Mouse (Mus musculus) G1E-ER4 (cell line): ENCODE data around the gene Gm20388. TPM values are rescaled to one million over a fixed set of nuclear protein-coding genes. Genes with fewer than 3 reads are reported as not detected.
A peak's percentile ranks its signal among the peaks of the same experiment; 100 is the strongest.

Source experiments
- GATA1 ChIP-seq: IDR thresholded peaks from one replicate; pipeline ENCODE4 v1.8.0; 2012; ENCODE audit warnings: low read length, inconsistent platforms
- polyA plus RNA-seq: library from polyadenylated mRNA; stranded (reverse); fragments of >175 nt; gene quantifications from 2 replicates; pipeline ENCODE4 v1.2.3, GENCODE M21; 2012

The Gm20388 gene
- polyA plus RNA-seq, 1 experiment = not detected

- no peak for TF ChIP-seq GATA1
Measured at GRCm38 (mm10) chr8:120351332-120352071, 440.9 kb downstream of the Gm20388 start.

DNA sequence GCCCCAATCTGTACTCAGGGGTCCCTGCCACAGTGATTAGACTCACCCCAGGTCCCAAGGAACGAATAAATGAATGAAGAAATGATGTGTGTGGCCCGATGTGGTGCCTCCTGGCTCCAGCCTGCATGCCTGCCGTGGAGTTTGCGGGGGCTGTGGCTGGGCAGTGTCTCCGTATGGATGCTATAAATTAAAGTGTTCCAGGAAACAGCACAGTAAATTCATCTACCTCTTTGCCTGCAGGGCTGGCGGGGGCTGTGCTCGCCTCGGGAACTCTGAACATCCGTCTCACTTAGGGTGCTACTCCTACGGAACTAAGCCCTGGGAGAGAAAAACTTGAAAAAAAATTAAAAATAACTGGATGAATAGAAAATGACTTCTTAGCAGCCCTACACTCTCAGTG is 441.5 kb downstream of the Gm20388 start:
- no peak for TF ChIP-seq GATA1

DNA sequence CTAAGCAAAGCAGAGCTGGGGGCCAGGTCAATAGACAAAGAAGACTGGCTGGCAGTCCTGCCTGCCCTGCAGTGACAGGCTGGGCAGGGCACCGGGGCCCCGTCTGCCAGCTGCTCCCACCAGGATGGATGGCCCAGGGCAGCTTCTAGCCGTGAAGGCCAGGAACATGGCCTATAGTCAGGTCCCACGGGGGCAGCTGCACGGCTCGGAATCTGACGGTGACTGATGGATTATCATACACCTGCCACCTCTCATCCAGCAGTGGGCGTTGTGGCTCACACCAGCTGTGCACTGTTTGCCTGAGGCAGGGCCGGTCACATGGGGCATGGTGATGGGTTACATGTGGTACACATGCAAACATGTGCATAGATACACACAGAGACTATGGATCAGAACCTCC is 445.4 kb downstream of the Gm20388 start:
- no peak for TF ChIP-seq GATA1

DNA sequence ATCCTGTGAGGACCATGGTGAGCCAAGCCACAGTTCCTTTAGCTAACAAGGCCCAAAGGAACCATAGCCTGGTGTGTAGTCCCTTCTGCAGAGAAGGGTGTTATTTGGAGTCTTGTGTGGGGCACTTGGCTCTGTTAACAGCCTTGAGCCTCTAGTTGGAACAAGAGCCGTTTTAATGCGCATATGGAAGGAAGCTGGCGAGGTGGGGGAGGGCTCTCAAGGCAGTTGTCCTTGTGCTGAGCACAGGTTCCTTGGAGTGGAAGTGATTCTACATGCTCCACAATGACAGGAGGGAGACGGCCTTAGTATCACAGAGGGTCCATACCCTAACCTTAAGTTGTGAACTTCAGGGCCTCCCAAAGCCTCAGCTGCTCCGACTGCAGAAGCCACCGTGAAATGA is 446.9 kb downstream of the Gm20388 start:
- TF ChIP-seq GATA1 = no peak

DNA sequence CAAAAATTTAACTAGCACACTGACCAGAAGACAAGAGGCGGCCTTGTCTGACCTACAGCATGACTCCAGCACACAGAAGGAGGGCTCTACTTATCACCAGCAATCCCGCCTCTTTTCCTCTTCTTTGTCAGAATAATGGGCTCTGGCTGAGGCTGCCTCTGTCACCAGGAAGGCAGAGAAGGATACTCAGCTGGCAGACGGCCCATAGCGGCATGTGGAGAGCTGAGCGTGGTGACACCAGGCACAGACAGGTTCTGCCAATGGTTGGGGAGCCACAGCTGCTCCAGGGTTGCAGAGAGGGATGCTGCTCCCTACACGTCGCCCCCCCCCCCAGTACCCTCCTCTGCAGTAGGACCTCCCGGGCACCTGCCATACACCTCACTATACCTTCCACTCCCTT is 450.7 kb downstream of the Gm20388 start:
- TF ChIP-seq GATA1 = no peak

- no peak for TF ChIP-seq GATA1
Measured at GRCm38 (mm10) chr8:120363552-120364071, 453.0 kb downstream of the Gm20388 start.

- TF ChIP-seq GATA1 = no peak
Measured at GRCm38 (mm10) chr8:120364093-120364725, 453.6 kb downstream of the Gm20388 start.

- no peak for TF ChIP-seq GATA1
Measured at GRCm38 (mm10) chr8:120366840-120367239, 456.2 kb downstream of the Gm20388 start.

DNA sequence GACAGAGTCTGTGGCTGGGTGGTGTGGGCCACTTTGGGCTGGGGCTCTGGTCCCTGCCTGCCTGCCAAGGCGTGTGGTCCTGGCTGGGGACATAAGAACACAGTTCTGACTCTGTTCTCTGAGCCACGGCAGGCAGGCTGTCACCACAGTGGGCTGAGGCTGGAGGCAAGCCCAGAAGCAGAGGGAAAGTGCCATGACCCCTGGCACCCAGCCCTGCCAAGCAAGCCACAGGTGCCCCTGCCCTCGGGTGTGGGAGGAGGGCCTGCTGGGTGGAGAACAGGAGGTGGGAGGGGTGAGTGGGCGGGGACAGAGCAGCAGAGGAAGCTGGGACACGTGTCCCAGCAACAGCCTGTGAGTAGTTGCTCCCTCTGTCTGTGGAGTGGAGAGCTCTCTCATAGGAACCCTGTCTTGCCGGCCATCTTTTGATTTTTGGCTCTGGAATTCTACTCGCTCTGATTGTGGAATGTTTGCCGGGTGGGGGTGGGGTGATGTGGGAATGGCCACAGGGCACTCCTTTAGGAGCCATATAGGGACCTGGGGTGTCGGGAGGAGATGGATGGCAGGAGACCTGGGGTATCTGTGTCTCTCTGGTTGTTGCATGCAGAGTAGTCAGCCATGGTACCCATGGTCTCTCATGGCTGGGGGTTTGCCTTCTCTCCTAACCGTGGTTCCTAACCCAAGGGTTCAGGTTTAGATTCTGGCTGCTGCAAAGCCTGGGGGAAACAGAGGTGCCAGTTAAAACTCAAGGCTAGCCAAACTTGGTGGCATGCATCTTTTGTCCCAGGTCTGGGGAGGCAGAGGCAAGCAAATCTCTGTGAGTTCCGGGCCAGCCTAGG is 458.4 kb downstream of the Gm20388 start:
- TF ChIP-seq GATA1 = no peak

GRCm38 (mm10) chr8:120369956-120370355 is 459.3 kb downstream of the Gm20388 start:
- peak; percentile 80 for TF ChIP-seq GATA1

- TF ChIP-seq GATA1 = no peak
Measured at GRCm38 (mm10) chr8:120370461-120370860, 459.8 kb downstream of the Gm20388 start.

DNA sequence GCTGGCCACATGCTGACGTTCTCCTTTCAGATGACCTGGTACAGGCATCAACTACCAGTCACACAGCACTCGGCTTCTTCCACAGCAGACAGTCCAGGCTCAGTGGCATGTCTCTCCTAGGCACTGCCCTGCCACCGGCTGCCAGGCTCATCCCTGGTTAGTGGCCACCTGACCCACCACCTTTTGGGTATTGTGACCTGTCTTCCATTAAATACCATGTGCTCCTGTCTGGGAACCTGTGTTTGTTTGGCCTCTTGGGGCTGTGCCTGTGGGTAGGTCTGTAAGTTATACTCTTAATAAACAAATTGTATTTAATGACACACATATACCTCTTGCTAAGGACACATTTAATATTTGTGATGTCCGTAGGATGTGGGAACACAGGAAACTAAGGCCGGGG is 460.5 kb downstream of the Gm20388 start:
- TF ChIP-seq GATA1 = no peak

GRCm38 (mm10) chr8:120371725-120372457 is 461.2 kb downstream of the Gm20388 start:
- TF ChIP-seq GATA1 = peak; percentile 99

GRCm38 (mm10) chr8:120372684-120373083 is 462.0 kb downstream of the Gm20388 start:
- TF ChIP-seq GATA1 = no peak

DNA sequence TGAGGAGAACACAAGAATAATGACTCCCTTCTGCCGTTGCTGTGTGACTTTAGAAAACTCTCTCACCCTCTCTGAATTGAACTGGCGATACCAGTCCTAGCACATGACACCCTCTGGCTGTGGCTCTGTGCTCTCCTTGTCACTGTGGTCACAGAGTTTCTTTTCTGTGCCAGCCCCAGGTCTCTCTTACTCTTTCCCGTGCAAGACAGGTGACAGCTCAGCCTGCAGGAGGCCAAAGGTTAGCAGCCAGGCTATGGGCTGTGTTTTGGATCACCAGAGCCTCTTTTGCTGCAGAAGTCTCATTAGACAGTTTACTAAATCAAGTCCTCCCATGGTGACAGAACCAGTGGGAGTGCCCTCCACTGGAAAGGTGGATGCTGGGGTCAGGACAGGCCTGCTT is 463.0 kb downstream of the Gm20388 start:
- no peak for TF ChIP-seq GATA1

DNA sequence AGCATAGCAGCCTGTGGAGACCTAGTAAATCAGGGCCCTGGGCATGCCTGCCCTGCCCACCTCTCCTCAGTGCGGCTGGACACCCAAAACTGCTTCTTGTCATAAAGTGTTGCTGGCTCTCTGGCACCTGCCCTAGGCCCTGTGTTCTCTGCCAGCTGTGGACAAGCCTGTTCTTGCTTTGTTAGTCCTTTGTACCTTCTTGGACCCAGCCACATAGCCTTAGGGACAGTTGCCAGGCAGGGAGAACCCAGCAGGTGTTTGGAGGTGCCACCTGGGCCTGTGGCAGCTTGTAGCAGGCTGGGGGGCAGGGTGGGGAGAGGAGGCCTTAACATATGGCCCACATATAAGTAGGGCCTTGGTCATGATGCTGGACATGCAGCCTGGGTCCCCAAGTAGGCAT is 463.4 kb downstream of the Gm20388 start:
- TF ChIP-seq GATA1 = no peak
